Mouse (Mus musculus): ENCODE measurements around the gene Cbx4.

- no peak for TF ChIP-seq GATA1 (IDR thresholded peaks at IDR 0.05; ENCODE audit: borderline replicate concordance, low read length)
- no peak for TF ChIP-seq FLI1 (IDR thresholded peaks at IDR 0.05; ENCODE audit: low read length)
Observed at GRCm38 (mm10) chr11:119075805-119076204, 10.2 kb downstream of the Cbx4 start.

Data from megakaryocyte, embryonic 14.5 days (primary cell).